Mouse (Mus musculus) embryonic fibroblast, embryonic 13.5 days (primary cell): ENCODE measurements around the gene Pgm5.

ENCODE experiments used
- CTCF ChIP-seq: IDR thresholded peaks from 2 replicates; pipeline ENCODE4 v1.5.1; 2011; ENCODE audit warnings: mild to moderate bottlenecking, control low read depth, low read length, moderate library complexity, borderline replicate concordance; ENCODE audit not compliant: insufficient read depth
- POLR2A ChIP-seq: IDR thresholded peaks from 2 replicates; pipeline ENCODE4 v1.6.1; 2011; ENCODE audit warnings: low read depth, mild to moderate bottlenecking, control low read depth, low read length, moderate library complexity

GRCm38 (mm10) chr19:24785056-24785675 is 76.5 kb downstream of the Pgm5 start:
- TF ChIP-seq CTCF (no peak), POLR2A (no peak)
